Mouse (Mus musculus) urinary bladder, postnatal 36 days (tissue): ENCODE data around the gene Dync1li1.
"Not testable (repeated sequence)": the region's sequence is repeated elsewhere in the genome, so short reads cannot be mapped to it uniquely, and the experiment has no call there.

ENCODE experiments used
- DNase-seq, 2 experiments: peaks; one replicate each; pipeline ENCODE4 v3.0.0; 2022; ENCODE audit warnings: low spot score in 2 of 2, mixed read lengths in 1 of 2

The Dync1li1 gene

GRCm38 (mm10) chr9:114688252-114688952, at the start of gene Dync1li1:
TSS of gene Dync1li1 (plus strand) at chr9:114688790.
- peak; percentile 95 to 98 for DNase-seq

- DNase-seq: no peak
Measured at GRCm38 (mm10) chr9:114639186-114639748, 49.3 kb upstream of the Dync1li1 start.

- peak; percentile 96 to 97 for DNase-seq
Measured at GRCm38 (mm10) chr9:114639839-114640646, 48.5 kb upstream of the Dync1li1 start, which contains the start of gene Cnot10. TSS of gene Cnot10 (minus strand) at chr9:114640184.

GRCm38 (mm10) chr9:114646556-114647505, 41.8 kb upstream of the Dync1li1 start:
- DNase-seq: no peak

GRCm38 (mm10) chr9:114647506-114648432, 40.8 kb upstream of the Dync1li1 start:
- DNase-seq: no peak

GRCm38 (mm10) chr9:114648472-114648871, 40.1 kb upstream of the Dync1li1 start:
- not testable (repeated sequence) for DNase-seq

- no peak for DNase-seq
Measured at GRCm38 (mm10) chr9:114649371-114649770, 39.2 kb upstream of the Dync1li1 start.

GRCm38 (mm10) chr9:114650938-114651634, 37.5 kb upstream of the Dync1li1 start:
- DNase-seq: no peak

- no peak for DNase-seq
Measured at GRCm38 (mm10) chr9:114655356-114655755, 33.2 kb upstream of the Dync1li1 start.

GRCm38 (mm10) chr9:114656701-114657100, 31.9 kb upstream of the Dync1li1 start:
- no peak for DNase-seq

GRCm38 (mm10) chr9:114660506-114660905, 28.1 kb upstream of the Dync1li1 start:
- no peak for DNase-seq

GRCm38 (mm10) chr9:114660983-114661382, 27.6 kb upstream of the Dync1li1 start:
- no peak for DNase-seq

- no peak for DNase-seq
Measured at GRCm38 (mm10) chr9:114661991-114662390, 26.6 kb upstream of the Dync1li1 start.

GRCm38 (mm10) chr9:114663782-114664181, 24.8 kb upstream of the Dync1li1 start:
- no peak for DNase-seq

GRCm38 (mm10) chr9:114666858-114667257, 21.7 kb upstream of the Dync1li1 start:
- DNase-seq: no peak

- no peak for DNase-seq
Measured at GRCm38 (mm10) chr9:114668047-114668446, 20.5 kb upstream of the Dync1li1 start.

- DNase-seq: no peak
Measured at GRCm38 (mm10) chr9:114669011-114669410, 19.6 kb upstream of the Dync1li1 start.

- DNase-seq: no peak
Measured at GRCm38 (mm10) chr9:114671946-114672345, 16.6 kb upstream of the Dync1li1 start.

- no peak for DNase-seq
Measured at GRCm38 (mm10) chr9:114672703-114673561, 15.7 kb upstream of the Dync1li1 start.
